Mouse (Mus musculus): ENCODE results near the gene Lysmd1. TPM values are rescaled to one million over a fixed set of nuclear protein-coding genes. Genes with fewer than 3 reads are reported as not detected.

The Lysmd1 gene
- polyA plus RNA-seq, 1 experiment from 2014 or later = 14.4 TPM

GRCm38 (mm10) chr3:95107898-95108297 lies 26.0 kb upstream of the Lysmd1 start:
- H3K4me2 ChIP-seq (ENCODE audit: low read length) = no peak overlapping the region
- 68% methylated on average over 2 of the region's 2 CpGs for WGBS
- DNase-seq (ENCODE audit: low spot score) (peak; percentile 62), ATAC-seq (replicated peaks; ENCODE audit: low FRiP score, low read depth) (no peak)
- no peak overlapping the region for H3K4me3 ChIP-seq (replicated peaks; ENCODE audit: low read depth, low read length)
- peak; percentile 62 for TF ChIP-seq CTCF (IDR thresholded peaks at IDR 0.05; ENCODE audit: low read depth)
- H3K27me3 ChIP-seq (ENCODE audit: insufficient read depth, low read length) = no peaks in the 10 kb centered on the region
- H3K9ac ChIP-seq (ENCODE audit: low read depth, low read length) = no peak overlapping the region
- no peaks in the 10 kb centered on the region for H3K9me3 ChIP-seq (replicated peaks; ENCODE audit: low read length)
- H3K27ac ChIP-seq = no peak overlapping the region
- H3K36me3 ChIP-seq (ENCODE audit: insufficient read depth, low read length) = no peaks in the 10 kb centered on the region
- peaks cover 12% of the 10 kb centered on the region; the same call in 1 of the 2 replicates for H3K4me1 ChIP-seq (replicated peaks; ENCODE audit: insufficient read depth, low read length)

GRCm38 (mm10) chr3:95110911-95111726 lies 22.8 kb upstream of the Lysmd1 start, which contains the start of gene Vps72:
Gene Vps72 (plus strand): TSS chr3:95111022.
- Histone ChIP-seq H3K4me1 (replicated peaks; ENCODE audit: insufficient read depth, low read length) (peaks cover 7% of the 10 kb centered on the region; the same call in 1 of the 2 replicates), H3K27me3 (ENCODE audit: insufficient read depth, low read length) (no peaks in the 10 kb centered on the region), H3K4me3 (replicated peaks; ENCODE audit: low read depth, low read length) (peak within 1 kb of the TSS; percentile 78), H3K4me2 (ENCODE audit: low read length) (peak within 1 kb of the TSS; percentile 49), H3K9ac (ENCODE audit: low read depth, low read length) (peak within 1 kb of the TSS; percentile 68), H3K36me3 (ENCODE audit: insufficient read depth, low read length) (peaks cover 14% of the 10 kb centered on the region; the same call in 1 of the 2 replicates), H3K27ac (peak within 1 kb of the TSS; percentile 94), H3K9me3 (replicated peaks; ENCODE audit: low read length) (no peaks in the 10 kb centered on the region)
- ATAC-seq (replicated peaks; ENCODE audit: low FRiP score, low read depth) (peak; percentile 57), DNase-seq (ENCODE audit: low spot score) (peak; percentile 97)
- TF ChIP-seq CTCF (IDR thresholded peaks at IDR 0.05; ENCODE audit: low read depth) = no peak
- WGBS = under 1% methylated on average over 54 of the region's 54 CpGs

- 84% methylated on average over 1 of the region's 1 CpGs for WGBS
- Histone ChIP-seq H3K4me3 (replicated peaks; ENCODE audit: low read depth, low read length) (no peak overlapping the region), H3K4me2 (ENCODE audit: low read length) (peak overlapping the region; percentile 49; the same call in 1 of the 2 replicates)
Observed at GRCm38 (mm10) chr3:95112760-95113159, 21.1 kb upstream of the Lysmd1 start.

GRCm38 (mm10) chr3:95117751-95118150 lies 16.1 kb upstream of the Lysmd1 start:
- Histone ChIP-seq H3K9me3 (replicated peaks; ENCODE audit: low read length) (no peaks in the 10 kb centered on the region), H3K4me1 (replicated peaks; ENCODE audit: insufficient read depth, low read length) (no peaks in the 10 kb centered on the region), H3K27me3 (ENCODE audit: insufficient read depth, low read length) (no peaks in the 10 kb centered on the region), H3K27ac (no peak overlapping the region), H3K9ac (ENCODE audit: low read depth, low read length) (no peak overlapping the region), H3K36me3 (ENCODE audit: insufficient read depth, low read length) (peaks cover 55% of the 10 kb centered on the region), H3K4me2 (ENCODE audit: low read length) (no peak overlapping the region), H3K4me3 (replicated peaks; ENCODE audit: low read depth, low read length) (no peak overlapping the region)
- ATAC-seq (replicated peaks; ENCODE audit: low FRiP score, low read depth) = no peak
- 74% methylated on average over 2 of the region's 2 CpGs for WGBS
- TF ChIP-seq CTCF (IDR thresholded peaks at IDR 0.05; ENCODE audit: low read depth) = no peak
- no peak for DNase-seq (ENCODE audit: low spot score)

More at GRCm38 (mm10) chr3:95112760-95113159, 21.1 kb upstream of the Lysmd1 start:
- DNase-seq (ENCODE audit: low spot score) (no peak), ATAC-seq (replicated peaks; ENCODE audit: low FRiP score, low read depth) (no peak)
- H3K9ac ChIP-seq (ENCODE audit: low read depth, low read length) = no peak overlapping the region
- H3K27ac ChIP-seq = no peak overlapping the region
- H3K9me3 ChIP-seq (replicated peaks; ENCODE audit: low read length) = no peaks in the 10 kb centered on the region
- peaks cover 7% of the 10 kb centered on the region; the same call in 1 of the 2 replicates for H3K4me1 ChIP-seq (replicated peaks; ENCODE audit: insufficient read depth, low read length)
- TF ChIP-seq CTCF (IDR thresholded peaks at IDR 0.05; ENCODE audit: low read depth) = no peak
- peaks cover 18% of the 10 kb centered on the region; the same call in 1 of the 2 replicates for H3K36me3 ChIP-seq (ENCODE audit: insufficient read depth, low read length)
- H3K27me3 ChIP-seq (ENCODE audit: insufficient read depth, low read length) = no peaks in the 10 kb centered on the region

GRCm38 (mm10) chr3:95121580-95121979 lies 12.3 kb upstream of the Lysmd1 start:
- Histone ChIP-seq H3K27me3 (ENCODE audit: insufficient read depth, low read length) (no peaks in the 10 kb centered on the region), H3K36me3 (ENCODE audit: insufficient read depth, low read length) (peaks cover 41% of the 10 kb centered on the region), H3K27ac (peak overlapping the region; percentile 60), H3K4me2 (ENCODE audit: low read length) (no peak overlapping the region), H3K4me1 (replicated peaks; ENCODE audit: insufficient read depth, low read length) (0 out of 2 replicates have a peak, but pooled peaks cover 5% of the 10 kb centered on the region), H3K9me3 (replicated peaks; ENCODE audit: low read length) (no peaks in the 10 kb centered on the region), H3K4me3 (replicated peaks; ENCODE audit: low read depth, low read length) (no peak overlapping the region), H3K9ac (ENCODE audit: low read depth, low read length) (no peak overlapping the region)
- ATAC-seq (replicated peaks; ENCODE audit: low FRiP score, low read depth) (no peak), DNase-seq (ENCODE audit: low spot score) (peak; percentile 37)
- 50% methylated on average over 6 of the region's 6 CpGs for WGBS
- TF ChIP-seq CTCF (IDR thresholded peaks at IDR 0.05; ENCODE audit: low read depth) = no peak

- 36% methylated on average over 6 of the region's 6 CpGs for WGBS
- Histone ChIP-seq H3K27ac (no peak within 1 kb of the TSS; the same call in 1 of the 2 replicates), H3K27me3 (ENCODE audit: insufficient read depth, low read length) (no peaks in the 10 kb centered on the region), H3K36me3 (ENCODE audit: insufficient read depth, low read length) (peaks cover 31% of the 10 kb centered on the region), H3K9ac (ENCODE audit: low read depth, low read length) (peak within 1 kb of the TSS; percentile 23; the same call in 1 of the 2 replicates), H3K9me3 (replicated peaks; ENCODE audit: low read length) (no peaks in the 10 kb centered on the region), H3K4me1 (replicated peaks; ENCODE audit: insufficient read depth, low read length) (peaks cover 5% of the 10 kb centered on the region; the same call in 1 of the 2 replicates), H3K4me3 (replicated peaks; ENCODE audit: low read depth, low read length) (no peak within 1 kb of the TSS), H3K4me2 (ENCODE audit: low read length) (no peak within 1 kb of the TSS)
- no peak; the same call in 1 of the 2 replicates for ATAC-seq (replicated peaks; ENCODE audit: low FRiP score, low read depth)
- TF ChIP-seq CTCF (IDR thresholded peaks at IDR 0.05; ENCODE audit: low read depth) = peak; percentile 64
- DNase-seq (ENCODE audit: low spot score) = peak; percentile 56
Observed at GRCm38 (mm10) chr3:95124246-95124645, 9.6 kb upstream of the Lysmd1 start, which contains the start of gene Tmod4. Gene Tmod4 (plus strand): TSS chr3:95124476.
